Mouse (Mus musculus) embryonic fibroblast, embryonic 13.5 days (primary cell): ENCODE results near the gene Gm11639.

Source experiments
- CTCF ChIP-seq: IDR thresholded peaks from 2 replicates; pipeline ENCODE4 v1.5.1; 2011; ENCODE audit warnings: mild to moderate bottlenecking, control low read depth, low read length, moderate library complexity, borderline replicate concordance; ENCODE audit not compliant: insufficient read depth
- POLR2A ChIP-seq: IDR thresholded peaks from 2 replicates; pipeline ENCODE4 v1.6.1; 2011; ENCODE audit warnings: low read depth, mild to moderate bottlenecking, control low read depth, low read length, moderate library complexity

GRCm38 (mm10) chr11:105150691-105151090 lies 465.2 kb downstream of the Gm11639 start:
- TF ChIP-seq POLR2A, result no peak
- no peak for TF ChIP-seq CTCF
